Mouse (Mus musculus) layer of hippocampus, adult 8-10 months (tissue): ENCODE data around the gene Sema4b. TPM values are rescaled to one million over a fixed set of nuclear protein-coding genes. Genes with fewer than 3 reads are reported as not detected.

Experiments
- DNase-seq, 2 experiments: peaks; one replicate each; pipeline ENCODE4 v3.0.0; 2022; ENCODE audit warnings: low spot score in 2 of 2
- total RNA-seq, 4 experiments: library from RNA; stranded (reverse); gene quantifications; 2 replicates each; pipeline ENCODE4 v1.2.4; 2022

The Sema4b gene
- total RNA-seq, 4 experiments from 2014 or later: 22.0 to 27.7 (median 25.9) TPM

- peak in 1 of 2 experiments; percentile 74 for DNase-seq
Observed at GRCm38 (mm10) chr7:80215398-80215797, 28.8 kb downstream of the Sema4b start.

DNA sequence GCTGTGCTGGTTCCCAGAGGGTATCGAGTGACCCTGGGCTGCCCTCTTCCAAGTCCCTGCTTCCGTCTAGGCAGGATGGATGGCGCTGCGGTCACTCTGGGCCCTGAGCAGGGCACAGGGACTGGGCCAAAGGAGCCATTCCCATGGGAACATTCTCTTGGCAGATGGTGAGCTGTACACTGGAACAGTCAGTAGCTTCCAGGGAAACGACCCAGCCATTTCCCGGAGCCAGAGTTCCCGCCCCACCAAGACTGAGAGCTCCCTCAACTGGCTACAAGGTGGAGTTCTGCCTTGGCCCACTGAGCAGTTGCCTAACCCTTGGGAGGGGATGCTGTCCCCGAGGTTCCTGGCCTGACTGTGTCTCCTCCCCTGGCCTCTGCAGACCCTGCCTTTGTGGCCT is 29.9 kb downstream of the Sema4b start:
- DNase-seq: peak; percentile 54 to 64

- no peak for DNase-seq
Observed at GRCm38 (mm10) chr7:80218666-80219065, 32.0 kb downstream of the Sema4b start.

DNA sequence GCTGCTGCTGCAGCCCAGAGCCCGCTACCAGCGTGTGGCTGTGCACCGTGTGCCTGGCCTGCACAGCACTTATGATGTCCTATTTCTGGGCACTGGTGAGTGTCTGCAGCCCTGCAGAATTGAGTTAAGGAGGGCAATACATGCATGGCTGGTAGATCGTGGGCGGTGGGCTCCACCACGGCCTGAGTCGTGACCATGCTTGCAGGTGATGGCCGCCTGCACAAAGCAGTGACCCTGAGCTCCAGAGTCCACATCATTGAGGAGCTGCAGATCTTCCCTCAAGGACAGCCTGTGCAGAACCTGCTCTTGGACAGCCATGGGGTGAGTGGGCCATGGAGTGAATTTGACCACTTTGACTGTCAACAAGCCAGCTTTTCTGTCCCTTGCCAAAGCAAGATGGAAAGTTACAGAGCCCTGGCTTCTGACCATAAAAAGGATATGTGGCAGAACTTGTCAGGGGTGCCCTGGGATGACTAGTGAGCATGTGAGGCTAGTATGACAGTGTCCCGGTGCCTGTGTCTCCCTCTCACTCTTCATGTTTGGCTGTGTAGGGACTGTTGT is 33.7 kb downstream of the Sema4b start:
- no peak for DNase-seq

GRCm38 (mm10) chr7:80221179-80221750 is 34.6 kb downstream of the Sema4b start:
- DNase-seq: no peak

- DNase-seq: no peak
Observed at GRCm38 (mm10) chr7:80227065-80227464, 40.4 kb downstream of the Sema4b start.

DNA sequence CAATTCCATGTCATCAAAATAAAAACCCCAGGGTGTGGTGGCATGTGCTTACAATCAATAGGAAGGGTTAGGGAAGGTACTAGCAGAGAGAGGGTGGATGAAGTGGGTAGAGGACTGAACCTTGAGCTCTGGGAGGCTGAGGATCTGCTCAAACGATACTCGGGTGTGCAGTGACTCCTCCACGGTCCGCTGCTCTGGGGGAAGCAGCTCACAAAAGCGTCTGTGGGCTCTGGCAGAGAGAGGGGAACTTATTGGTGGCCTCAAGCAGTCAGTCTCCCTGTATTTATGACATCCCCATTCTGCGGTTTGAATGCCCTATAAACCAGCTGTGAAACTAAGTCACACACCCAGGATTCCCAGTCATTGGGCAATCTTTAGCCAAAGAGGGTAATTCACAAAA is 43.6 kb downstream of the Sema4b start:
- DNase-seq: no peak

- DNase-seq: no peak
Observed at GRCm38 (mm10) chr7:80231971-80232488, 45.4 kb downstream of the Sema4b start.

GRCm38 (mm10) chr7:80232489-80233029 is 45.9 kb downstream of the Sema4b start, which contains the start of the genes Cib1 and Gdpgp1:
Cib1 (minus strand) TSS chr7:80232813.
Gdpgp1 (plus strand) TSS chr7:80232865.
- peak; percentile 90 to 93 for DNase-seq

DNA sequence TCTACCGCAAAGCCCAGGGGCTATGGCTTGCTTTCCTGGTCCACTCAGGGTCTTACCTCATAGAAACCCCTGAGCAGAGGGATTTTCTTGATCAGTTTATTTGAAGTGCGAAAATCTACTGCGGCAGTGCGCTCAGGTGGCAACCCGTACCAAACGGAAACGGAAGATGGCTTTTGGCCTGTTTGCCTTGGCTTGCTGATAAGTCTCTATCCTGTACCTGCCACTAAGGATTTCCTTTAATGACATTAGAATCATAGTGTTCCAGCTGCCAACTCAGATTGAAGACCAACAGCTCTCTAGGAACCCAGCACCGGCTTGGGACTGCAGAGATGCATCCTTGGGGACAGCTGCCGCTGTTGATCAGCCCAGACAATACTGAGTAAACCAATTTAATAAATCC is 47.2 kb downstream of the Sema4b start:
- DNase-seq: no peak

GRCm38 (mm10) chr7:80238542-80238941 is 51.9 kb downstream of the Sema4b start:
- DNase-seq: no peak

- DNase-seq: no peak
Observed at GRCm38 (mm10) chr7:80241661-80242060, 55.0 kb downstream of the Sema4b start.

- DNase-seq: no peak
Observed at GRCm38 (mm10) chr7:80244851-80245250, 58.2 kb downstream of the Sema4b start.

GRCm38 (mm10) chr7:80246148-80246721 is 59.6 kb downstream of the Sema4b start, which contains the start of gene Ttll13:
Ttll13 (plus strand) TSS chr7:80246376.
- peak; percentile 96 to 97 for DNase-seq

GRCm38 (mm10) chr7:80246859-80247258 is 60.2 kb downstream of the Sema4b start:
- DNase-seq: no peak

GRCm38 (mm10) chr7:80252437-80252836 is 65.8 kb downstream of the Sema4b start:
- no peak for DNase-seq

DNA sequence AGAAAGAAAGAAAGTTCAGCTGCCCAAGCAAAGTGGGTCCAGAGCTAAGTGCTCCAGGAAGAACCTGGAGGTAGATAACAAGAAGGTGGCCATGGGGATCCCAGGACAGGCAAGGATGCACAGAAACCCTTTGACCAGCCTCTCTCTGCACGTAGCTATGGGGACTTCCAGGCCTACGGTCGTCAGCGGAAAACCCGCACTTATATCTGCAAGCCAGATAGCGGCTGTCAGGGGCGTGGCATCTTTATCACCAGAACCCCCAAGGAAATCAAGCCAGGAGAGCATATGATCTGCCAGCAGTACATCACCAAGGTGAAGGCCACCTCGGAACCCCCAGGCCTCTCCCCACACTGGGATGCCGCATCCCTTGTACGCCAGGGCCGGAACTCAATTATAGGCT is 66.2 kb downstream of the Sema4b start:
- no peak for DNase-seq

DNA sequence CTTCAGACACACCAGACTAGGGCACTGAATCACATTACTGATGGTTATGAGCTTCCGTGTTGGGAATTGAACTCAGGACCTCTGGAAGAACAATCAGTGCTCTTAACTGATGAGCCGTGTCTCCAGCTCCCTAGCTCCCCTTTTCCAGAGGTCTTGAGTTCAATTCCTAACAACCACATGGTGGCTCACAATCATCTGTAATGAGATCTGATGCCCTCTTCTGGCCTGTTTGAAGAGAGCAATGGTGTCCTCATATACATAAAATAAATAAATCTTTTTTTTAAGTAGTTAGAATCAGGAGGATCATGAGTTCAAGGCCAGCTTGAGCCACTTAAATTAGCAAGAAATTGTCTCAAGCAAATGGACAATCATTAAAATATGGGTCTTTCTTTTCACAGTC is 69.3 kb downstream of the Sema4b start:
- no peak for DNase-seq

DNA sequence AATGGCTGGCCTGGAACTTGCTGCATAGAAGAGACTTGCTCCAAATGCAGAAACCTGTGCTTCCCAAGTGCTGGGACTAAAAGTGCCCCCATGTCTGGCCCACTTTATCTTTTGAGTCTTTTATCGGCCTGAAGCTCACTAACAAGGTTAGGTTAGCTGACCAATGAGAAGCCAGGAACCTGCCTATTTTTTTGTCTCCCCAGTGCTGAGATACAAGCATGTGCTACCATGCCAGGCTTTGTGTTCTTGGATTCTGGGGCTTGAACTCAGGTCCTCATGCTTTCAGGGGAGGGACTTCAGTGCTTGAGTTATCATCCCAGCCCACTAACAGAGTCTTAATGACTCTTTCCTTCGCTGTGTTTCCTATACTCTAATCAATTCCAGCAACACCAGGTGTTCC is 71.1 kb downstream of the Sema4b start:
- DNase-seq: no peak

DNA sequence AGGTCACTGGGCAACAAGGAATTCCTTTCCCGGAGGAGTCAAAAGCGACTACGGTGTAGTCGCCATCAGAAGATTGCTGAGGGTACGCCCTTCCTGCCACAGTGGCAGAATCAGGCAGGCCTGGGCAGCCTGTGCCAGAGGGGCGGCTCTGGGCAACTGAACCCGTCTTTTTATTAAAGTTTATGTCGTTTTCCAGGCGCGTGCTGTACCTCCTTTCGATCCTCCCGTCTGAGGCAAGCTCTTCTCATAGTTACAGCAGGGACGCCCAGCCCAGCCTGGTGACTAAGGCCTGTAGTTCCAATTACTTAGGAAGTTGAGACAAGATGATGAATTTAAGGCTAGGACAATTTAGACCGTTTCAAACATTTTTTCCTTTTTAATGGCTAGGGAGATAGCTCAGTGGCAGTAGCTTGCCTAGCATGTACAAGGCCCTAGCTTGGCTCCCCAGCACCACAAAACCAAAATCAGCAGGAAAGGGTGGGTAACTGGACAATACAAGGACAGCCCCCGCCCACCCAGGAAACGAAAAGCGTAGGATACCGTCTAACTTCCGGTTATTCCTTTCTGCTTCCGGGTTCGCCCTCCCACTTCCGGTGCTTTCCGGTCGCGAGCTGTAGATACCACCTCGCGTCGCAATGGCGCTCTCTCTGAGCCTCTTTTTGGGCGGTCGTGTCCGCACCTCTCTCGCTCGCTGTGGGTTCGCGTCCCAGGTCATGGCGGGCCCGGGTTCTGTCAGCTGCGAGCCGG is 74.2 kb downstream of the Sema4b start, which contains the start of gene Ngrn:
Ngrn (plus strand) TSS at position 591 of the 747 bp plus-strand sequence.
- DNase-seq: peak; percentile 81 to 82

DNA sequence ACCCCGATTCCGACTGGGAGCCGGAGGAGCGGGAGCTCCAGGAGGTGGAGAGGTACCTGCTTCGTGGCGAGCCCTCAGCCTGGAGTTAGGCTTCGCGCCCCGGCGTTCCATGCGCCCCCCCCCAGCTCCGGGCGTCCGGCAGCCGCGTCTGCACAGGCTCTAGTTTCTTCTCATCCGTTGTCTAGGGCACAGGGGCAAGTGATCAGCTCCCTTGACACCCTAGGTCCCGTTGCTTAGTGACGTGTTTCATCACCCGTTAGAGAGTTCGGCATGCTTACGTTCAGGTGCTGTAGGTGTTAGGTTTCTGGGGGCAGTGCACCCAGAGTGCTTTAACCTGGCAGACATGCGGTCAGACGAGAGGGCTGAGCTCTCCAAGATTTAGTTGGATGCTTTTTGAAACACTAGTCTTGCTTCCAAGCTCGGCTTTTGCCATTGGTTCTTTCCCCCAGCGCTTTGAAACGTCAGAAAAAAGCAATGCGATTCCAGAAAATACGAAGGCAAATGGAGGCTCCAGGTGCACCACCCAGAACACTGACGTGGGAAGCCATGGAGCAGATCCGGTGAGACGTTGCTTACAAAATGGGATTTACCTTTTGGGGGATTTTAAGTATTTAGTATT is 74.8 kb downstream of the Sema4b start:
- DNase-seq: no peak
